Mouse (Mus musculus): ENCODE results near the gene Pitpnc1. TPM values are rescaled to one million over a fixed set of nuclear protein-coding genes. Genes with fewer than 3 reads are reported as not detected.

Pitpnc1 gene
- polyA plus RNA-seq, 1 experiment from 2014 or later: 15.1 TPM

GRCm38 (mm10) chr11:107183777-107184176, 286.7 kb downstream of the Pitpnc1 start:
- no peak for DNase-seq (ENCODE audit: low spot score)

GRCm38 (mm10) chr11:107161215-107161614, 309.3 kb downstream of the Pitpnc1 start:
- no peak for DNase-seq (ENCODE audit: low spot score)

GRCm38 (mm10) chr11:107159034-107159433, 311.5 kb downstream of the Pitpnc1 start:
- peak; percentile 62 for DNase-seq (ENCODE audit: low spot score)

Other genes starting within 250 kb of the Pitpnc1 start
- 184 and 190 TPM in 2 replicates for gene Psmd12, start 8.8 kb upstream of the Pitpnc1 start, polyA plus RNA-seq (2015; fragmentation: Nextera tagmentation; extraction: Ambion mirVana)
- gene Helz, start 77.2 kb upstream of the Pitpnc1 start, polyA plus RNA-seq (2015; fragmentation: Nextera tagmentation; extraction: Ambion mirVana): 20.5 and 24.1 TPM in 2 replicates
- 0.90 and 0.93 TPM in 2 replicates for gene Cacng1, start 245.8 kb upstream of the Pitpnc1 start, polyA plus RNA-seq (2015; fragmentation: Nextera tagmentation; extraction: Ambion mirVana)

All from thymus, postnatal 0 days (tissue).